Mouse (Mus musculus) left cerebral cortex, adult 9 months (tissue): ENCODE measurements around the gene Oaz1.

Experiments
- DNase-seq, 2 experiments: peaks; one replicate each; pipeline ENCODE4 v3.0.0; 2022; ENCODE audit warnings: low spot score in 2 of 2

Oaz1 gene

DNA sequence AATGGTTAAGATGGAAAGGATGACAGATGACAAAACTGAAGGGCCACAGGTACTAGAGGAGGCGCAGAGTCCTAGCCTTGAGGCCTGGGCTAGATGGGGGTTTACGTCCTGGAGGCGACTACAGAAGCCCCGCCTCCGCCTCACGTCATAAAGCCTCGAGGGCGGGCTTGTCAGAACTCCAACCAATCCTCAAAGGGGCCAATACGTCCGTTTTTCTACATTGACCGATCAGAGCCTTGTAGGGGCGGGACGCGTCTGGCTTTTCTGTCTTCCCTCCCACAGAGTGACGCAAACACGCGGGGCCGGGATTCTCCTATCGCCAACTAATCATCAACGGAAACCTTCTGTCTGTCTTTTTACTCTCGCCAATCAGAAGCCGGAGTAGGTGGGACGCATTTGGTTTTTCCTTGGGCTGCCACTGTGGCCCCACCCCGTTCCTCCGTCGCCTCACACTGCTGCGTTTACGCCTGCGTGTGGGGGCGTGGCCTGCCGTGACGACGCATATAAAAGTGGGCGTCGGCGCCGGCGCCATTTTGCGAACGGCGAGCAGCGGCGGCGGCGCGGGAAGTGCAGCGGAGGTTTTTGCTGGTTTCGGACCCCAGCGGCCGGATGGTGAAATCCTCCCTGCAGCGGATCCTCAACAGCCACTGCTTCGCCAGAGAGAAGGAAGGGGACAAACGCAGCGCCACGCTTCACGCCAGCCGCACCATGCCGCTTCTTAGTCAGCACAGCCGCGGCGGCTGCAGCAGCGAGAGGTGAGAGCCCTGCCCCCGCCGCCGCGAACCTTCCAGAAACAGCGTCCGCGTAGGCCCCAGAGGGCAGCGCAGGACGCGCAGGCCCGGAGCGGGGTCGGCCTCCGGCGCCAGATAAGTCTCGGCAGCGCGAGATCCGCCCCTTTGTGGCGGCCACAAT lies at the start of gene Oaz1:
Gene Oaz1, plus strand, starts transcription at position 506 of the 912 bp plus-strand sequence.
- DNase-seq, result peak; percentile 100

DNA sequence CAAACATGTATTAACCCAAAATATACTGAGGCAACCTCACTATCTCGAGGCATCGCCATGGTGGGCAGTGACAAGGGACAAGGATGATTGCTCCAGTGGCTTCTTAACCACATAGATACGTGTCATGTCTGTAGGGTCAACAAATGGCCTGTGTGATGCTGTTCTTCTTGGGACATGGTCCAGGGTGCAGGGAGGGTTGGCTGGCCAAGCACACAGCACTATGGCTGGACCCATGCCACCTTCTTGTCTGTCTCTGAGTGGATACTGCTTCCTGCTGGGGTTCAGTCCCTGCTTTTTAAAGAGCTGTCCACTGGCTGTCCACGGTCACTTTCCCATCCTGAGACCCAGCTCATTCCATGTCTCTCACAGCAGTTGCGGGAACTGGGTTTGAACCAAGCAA lies 49.3 kb upstream of the Oaz1 start:
- DNase-seq, result no peak

DNA sequence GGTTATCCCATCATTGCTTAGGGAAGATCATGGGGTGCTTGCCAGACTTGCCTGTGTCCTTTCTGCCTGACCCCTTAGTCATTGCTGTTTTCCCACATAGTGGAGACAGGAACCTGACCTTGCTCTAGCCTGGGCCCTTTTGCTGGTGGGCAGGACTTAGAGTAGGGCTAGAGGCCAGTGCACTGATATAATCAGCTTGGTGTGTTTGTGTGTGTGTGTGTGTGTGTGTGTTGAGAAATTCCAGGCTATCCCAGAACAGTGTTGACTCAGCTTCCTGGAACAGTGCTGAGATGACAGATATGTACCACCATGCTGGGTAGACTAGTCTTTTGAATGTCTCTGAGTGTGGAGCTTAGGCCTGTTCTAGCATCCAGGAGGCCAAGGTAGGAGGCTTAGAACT lies 46.9 kb upstream of the Oaz1 start:
- no peak for DNase-seq

DNA sequence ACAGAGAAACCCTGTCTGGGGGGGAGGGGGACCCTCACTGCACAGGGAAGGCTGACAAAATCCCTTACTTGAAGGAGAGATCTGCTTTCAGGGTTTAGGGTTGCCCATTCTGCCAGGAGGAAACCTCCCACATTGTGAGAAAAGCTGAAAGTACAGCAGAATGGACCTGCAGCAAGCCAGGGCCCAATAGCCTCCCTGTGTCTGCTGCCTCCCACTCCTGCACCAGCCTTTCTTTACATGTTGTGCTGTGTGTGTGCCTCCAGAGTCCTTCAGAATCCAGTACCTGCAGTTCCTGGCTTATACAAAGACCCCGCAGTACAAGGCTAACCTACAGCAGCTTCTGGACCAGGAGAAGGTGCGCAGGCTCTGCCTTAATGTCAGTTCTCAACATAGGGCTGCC lies 42.2 kb upstream of the Oaz1 start:
- peak in 1 of 2 experiments; percentile 47 for DNase-seq

DNA sequence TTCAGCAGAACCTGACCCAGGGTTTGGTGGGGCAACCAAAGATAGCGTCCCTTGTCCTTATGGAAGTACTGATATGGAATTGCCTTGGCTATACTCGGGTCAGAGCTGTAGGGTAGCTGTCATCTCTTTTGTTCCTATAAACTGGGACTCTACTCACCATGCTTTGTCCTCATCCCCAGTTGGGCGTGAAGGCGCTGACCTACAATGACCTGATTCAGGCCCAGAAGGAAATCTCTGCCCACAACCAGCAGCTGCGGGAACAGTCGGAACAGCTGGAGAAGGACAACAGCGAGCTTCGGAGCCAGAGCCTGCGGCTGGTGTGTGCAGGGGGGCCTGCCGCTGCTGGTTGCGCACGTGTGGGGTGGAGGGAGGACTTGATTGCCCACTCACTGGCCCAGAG lies 41.6 kb upstream of the Oaz1 start:
- no peak for DNase-seq

DNA sequence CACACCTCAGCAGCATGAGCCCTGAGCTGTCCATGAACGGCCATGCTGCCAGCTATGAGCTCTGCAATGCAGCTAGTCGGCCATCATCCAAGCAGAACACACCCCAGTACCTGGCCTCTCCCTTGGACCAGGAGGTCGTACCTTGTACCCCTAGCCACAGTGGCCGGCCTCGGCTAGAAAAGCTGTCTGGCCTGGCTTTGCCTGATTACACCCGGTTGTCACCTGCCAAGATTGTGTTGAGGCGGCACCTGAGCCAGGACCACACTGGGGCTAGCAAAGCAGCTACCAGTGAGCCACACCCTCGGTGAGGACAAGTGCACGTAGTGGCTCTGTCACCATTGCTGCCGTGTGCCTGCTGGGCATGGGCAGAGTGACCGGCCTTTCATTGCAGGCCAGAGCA lies 40.5 kb upstream of the Oaz1 start:
- DNase-seq, result no peak

DNA sequence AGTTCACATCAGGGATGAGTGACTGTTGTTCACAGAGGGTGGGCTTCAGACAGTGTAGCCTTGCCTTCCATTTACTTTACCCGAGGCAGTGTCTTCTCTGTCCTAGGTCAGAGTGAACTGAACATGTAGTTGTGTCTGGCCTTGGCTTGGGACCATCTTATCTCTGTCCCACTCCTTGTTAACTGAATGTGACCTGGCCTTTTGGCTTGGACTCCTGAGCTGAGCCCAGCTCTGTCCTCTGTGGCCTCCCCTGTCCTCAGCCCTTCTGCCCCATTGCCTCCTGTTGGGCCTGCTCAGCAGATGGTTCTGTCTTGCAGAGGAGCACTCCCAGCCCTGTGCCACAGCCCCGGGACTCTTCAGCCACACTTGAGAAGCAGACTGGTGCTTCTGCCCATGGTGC lies 38.9 kb upstream of the Oaz1 start:
- DNase-seq, result no peak

DNA sequence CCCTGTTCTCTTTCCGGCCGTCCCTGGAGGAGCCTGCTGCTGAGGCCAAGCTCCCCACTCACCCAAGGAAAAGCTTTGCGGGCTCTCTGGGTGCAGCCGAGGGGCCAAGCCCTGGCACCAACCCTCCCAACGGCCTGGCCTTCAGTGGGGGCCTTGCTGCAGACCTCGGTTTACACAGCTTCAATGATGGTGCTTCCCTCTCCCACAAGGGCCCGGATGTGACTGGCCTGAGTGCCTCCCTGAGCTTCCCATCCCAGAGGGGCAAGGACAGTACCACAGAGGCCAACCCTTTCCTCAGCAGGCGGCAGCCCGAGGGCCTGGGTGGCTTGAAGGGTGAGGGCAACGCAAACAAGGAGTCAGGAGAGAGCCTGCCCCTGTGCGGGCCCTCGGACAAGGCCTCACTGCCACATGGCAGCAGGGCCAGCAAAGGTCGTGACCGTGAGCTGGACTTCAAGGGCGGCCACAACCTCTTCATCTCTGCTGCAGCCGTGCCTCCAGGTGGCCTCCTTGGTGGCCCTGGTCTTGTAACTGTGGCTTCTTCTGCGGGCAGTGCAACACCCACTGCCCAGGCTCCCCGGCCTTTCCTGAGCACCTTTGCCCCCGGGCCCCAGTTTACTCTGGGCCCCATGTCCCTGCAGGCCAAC lies 35.6 kb upstream of the Oaz1 start:
- DNase-seq, result no peak

DNA sequence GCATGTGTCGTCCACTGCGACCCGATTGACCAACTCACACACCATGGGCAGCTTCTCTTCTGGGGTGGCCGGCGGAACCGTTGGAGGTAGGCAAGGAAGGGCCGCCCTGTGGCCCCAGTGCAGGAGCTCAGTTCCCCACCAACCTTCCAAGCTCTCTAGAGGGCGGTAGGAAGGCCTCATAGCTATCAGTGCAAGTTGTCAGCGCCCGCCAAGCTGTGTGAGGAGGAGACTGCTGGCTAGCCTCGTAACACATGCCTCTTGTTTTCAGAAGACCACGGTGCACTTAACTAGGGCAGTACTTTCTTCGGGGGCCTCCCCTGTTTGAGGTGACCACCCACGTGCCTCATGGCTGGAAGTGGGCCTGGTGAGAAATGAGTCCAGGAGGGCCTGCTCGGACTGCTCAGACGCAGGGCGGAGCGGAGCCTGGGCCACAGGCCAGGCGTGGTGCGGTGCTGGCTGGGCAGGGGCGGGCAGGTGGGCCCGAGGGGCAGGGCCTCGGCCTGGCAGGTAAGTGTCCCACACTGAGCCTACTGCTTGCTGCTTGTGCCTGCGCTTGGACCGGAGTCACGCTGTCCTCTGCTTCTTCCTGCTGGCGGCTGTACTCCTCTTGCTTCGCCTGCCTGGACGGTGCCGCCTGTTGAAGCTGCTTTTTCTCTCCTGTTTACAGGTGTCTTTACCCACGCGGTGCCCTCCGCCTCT lies 34.8 kb upstream of the Oaz1 start:
- peak in 1 of 2 experiments; percentile 50 for DNase-seq

DNA sequence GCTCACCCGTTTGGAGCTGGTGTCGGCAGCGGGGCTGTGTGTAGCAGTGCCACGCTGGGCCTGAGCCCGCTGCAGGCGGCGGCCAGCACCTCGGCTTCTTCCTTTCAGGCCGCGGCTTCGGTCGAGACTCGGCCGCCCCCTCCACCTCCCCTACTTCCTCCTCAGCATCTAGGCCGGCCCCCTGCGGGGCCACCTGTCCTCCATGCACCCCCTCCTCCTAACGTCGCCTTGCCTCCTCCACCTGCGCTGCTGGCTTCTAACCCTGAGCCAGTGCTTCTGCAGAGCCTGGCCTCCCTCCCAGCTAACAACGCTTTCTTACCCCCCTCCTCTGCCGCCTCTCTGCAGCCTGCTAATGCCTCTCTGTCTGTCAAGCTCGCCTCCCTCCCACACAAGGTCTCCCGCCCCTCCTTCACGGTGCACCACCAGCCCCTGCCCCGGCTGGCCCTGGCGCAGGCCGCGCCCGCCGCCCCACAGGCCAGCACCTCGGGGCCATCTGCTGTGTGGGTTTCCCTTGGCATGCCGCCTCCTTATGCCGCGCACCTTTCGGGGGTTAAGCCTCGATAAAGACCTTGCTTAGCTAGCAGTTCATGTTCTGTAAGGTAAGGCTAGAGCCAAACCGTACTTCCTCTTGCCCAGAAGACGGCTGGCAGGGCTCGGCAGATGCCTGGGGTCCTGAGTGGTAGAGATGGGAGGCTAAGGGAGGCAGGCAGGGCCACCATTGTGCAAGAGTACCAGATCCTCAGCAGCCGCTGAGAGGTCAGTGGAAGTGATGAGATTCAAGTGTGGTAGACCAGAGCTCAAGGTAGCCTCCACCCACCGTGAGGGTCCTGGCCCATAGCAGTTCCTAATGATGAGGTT lies 34.1 kb upstream of the Oaz1 start:
- DNase-seq, result no peak

DNA sequence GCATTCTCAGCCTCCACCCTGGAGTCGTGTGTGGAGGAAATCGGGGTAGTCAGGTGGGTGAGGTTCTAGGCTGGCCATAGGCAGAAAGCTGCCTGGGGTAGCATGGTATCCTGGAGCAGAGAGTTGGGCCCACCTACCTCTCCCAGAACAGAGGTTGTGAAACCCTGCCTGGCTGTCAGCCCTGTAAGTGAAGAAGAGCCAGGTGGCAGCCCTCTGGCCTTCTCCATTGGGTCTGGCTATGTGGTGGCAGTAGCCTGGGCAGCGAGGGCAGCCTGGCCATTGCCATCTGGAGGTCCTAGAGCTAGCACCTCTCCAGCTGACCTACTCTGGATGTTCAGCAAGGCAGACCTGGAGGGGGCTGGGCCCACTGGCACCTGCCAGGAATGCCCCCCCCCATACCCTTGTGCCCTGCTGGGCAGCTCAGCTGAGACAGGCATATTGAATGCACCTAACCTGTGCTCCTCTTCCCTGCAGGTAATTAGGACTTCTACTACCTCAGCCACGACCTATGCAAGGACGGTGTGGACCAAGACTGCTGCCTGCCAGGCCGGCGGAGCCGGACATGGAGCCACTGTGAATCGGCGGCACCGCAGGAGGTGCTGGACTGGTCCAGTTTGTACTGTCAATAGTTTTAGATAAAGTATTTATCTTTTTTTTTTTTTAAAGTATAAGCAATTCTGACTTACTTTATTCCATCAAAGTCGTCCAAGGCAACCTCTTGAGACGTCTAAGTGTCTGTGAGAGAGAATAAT lies 33.2 kb upstream of the Oaz1 start:
- DNase-seq, result no peak

DNA sequence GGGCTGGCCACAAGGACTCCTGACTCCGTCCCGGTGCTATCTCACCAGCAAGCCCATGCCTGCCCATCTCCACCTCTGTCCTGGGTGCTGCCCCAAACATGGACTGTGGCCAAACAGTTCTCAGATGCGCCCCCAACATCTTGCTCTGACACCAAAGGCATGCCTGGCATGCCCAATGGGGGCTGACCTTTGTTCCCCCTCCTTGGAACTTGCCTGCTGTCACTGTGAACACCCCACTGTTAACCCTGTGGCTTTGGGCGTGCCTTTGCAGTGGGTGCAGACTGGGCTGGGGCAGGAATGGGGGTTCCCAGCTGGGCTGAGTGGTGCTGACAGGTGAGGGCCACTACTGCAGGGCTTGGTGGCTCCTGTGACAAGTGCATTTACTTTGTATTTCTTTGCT lies 32.7 kb upstream of the Oaz1 start:
- no peak for DNase-seq

DNA sequence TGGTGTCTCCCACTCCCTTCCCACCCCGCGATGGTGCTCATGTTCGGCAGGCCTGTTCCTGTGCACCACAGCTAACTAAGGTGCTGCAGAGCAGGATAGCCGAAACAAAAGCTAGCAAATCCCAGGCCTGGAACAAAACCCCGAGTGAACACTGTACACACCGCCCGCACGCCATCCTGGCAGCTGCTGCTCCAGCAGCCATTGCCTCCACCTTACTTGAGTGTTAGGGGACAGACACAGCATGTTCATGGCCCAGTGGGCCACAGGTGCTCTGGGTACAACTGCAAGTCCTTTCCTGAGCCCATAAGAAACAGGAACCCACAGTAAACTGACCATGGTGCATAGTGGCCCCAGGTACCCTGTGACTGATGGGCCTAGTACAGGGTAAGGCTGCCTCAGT lies 31.7 kb upstream of the Oaz1 start:
- DNase-seq, result no peak

DNA sequence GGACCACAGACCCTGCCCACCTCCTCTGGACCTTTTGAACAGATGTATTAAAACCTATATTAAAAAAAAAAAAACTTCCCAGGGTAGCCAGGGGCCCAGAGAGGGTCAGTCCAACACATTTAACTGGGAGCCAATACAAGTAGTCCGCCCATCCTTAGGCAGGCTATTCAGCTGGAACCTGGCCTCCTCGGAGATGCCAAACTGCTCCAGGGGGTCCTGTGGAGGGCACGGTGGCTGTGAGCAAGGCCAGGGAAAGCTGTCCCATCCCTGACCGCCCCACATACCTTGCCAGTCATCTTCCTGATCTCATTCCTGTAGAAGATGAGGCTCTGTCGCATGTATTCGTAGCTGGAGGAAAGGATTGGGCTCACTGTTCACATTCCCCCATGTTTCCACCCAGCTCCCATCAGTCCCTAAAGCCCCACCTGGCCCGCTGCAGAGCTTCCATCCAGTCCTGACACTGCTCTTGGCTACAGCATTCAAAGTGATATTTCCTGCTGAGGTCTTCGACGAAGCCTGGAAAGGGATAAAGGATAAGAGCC lies 30.1 kb upstream of the Oaz1 start:
- DNase-seq, result no peak

DNA sequence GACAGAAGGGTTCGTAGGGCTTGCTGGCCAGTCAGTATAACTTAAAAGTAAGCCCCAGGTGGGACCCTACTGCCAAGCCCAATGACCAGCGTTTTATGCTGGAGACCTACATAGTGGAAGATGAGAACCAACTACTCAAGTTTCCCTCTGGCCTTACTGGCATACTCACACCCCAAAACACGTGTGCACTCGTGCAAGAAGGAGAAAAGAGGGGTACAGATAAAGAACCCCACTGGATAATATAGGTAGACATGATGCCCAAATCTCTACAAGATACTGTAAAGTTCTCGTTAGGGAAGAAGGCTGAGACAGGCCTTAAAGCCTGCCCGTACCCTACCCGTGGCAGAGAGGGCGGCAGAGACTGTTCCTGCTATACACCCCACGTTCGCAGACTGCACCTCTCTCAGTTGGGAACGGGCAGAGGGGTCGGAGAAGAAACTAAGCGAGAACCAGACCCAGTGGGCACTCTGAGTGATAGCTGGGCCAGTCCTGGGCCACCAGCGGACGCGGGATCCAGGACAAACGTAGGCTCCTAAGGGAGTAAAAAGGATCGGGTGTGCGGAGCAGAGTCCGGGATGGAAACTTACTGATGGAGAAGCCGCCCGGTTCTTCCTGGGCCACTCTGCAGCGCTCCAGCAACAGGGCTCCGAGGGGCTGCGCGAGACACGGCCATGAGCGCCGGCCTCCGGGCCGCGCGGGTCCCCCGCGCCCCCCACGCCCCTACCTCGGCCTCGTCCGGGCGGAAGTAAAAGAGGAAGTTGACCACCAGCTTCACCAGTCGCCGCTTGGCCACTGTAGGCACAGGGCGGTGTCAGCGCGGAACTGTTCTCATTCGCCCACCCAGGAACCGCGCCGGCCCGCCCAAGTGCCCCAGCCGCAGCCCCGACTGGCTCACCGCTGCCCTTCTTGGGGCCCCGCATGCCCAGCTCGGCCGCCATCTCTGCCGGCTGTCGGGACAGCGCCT lies 29.0 kb upstream of the Oaz1 start:
- no peak for DNase-seq

DNA sequence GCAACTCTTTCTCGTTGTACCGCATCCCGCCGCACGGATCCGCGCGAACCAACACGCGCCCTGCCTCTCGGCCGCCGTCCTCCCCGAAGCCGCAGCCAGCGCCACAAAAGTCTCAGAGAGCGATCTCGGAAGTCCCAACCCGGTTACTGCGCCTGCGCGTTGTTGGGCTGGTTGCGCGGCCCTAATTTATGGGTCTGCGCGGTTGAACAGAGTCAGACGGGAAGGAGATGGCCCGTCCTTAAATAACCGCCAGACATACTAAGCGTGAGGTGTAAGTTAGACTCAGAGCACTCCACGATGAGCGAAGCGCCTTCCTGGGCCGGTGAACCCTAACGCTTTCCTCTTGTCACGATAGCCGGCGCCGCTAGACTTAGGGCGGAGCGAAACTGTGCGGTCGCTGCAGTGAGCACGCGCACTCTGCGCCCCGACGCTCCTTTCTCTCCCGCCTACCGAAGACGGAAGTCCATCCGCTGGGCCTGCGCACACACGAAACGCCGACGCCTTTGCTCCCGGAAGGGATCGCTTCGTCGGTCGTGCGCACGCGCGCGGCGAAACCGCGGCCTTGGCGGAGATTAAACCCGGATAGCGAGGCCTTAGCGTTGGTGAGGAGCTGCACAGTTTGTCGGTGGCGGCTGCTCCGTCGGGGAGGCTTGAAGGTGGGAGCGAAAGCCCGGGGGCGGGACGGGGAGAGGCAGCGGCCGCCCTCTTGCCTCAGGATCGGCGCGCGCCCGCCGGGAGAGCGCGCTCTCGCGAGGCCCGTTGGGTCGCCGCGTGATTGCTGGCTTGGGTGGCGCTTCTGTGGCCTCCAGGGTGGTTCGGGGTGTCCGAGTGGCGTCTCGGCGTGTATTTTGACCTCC lies 28.1 kb upstream of the Oaz1 start, which contains the start of the genes Sf3a2 and Plekhj1:
Gene Sf3a2, plus strand, starts transcription at position 49 of the 857 bp plus-strand sequence.
Gene Plekhj1, minus strand, starts transcription at position 477 of the 857 bp plus-strand sequence.
- peak; percentile 90 to 96 for DNase-seq

DNA sequence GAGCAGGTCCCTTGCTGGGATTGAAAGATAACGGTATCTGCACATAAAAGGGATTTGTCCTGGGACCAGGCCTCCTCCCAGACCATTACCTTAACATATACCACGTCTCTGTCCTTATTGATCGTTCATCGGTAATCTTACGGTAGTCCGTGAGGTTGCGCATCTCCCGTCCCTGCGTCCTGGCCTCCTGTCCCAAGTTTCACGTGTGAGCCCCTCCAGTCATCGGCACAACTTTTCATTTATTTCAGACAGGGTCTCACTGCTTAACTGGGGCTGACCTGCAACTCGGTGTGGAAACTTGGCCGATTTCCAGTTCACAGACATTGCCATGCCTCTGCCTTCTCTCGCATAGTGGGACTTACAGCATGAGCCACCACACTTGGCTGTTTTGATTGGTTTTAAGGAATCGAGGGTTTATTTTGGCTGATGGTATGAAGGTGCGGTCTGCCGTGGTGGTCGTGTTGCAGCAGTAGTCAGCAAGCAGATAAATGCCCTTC lies 27.3 kb upstream of the Oaz1 start:
- DNase-seq, result no peak
